Mouse (Mus musculus) neural tube, embryonic 10.5 days (tissue): Measurements from ENCODE around the gene Rps21.
A peak's percentile ranks its signal among the peaks of the same experiment; 100 is the strongest.
"Not testable (repeated sequence)": the region's sequence is repeated elsewhere in the genome, so short reads cannot be mapped to it uniquely, and the experiment has no call there.

Source experiments
- DNase-seq: peaks from one replicate; pipeline ENCODE4 v3.0.0-alpha.2; 2017; ENCODE audit warnings: low spot score; ENCODE audit errors: extremely low spot score

The Rps21 gene

DNA sequence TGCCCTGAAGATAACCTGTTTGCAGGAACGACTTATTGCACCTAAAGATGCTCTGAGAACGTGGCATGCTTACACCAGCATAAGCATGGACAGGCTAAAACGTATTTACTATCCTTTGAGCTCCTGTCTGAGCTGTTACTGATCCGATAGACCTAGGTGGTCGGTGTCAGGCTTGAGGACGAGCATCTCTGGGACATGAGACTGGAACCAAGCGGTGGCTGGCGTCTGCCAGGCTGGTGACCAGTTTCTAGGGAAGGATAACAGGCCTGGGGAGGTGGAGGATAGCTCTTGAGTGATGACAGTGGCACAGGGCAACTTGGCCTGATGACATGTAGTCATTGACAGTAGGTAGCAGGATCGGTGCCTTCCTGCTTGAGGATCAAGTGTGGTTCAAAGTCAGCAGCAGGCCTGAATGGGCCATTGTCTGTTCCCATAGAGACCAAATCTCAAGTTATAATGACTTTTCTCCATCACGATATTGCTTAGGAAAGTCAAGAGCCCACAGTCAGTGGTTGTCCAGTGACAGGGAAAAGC, 1.8 kb downstream of the Rps21 start:
- not testable (repeated sequence) for DNase-seq

DNA sequence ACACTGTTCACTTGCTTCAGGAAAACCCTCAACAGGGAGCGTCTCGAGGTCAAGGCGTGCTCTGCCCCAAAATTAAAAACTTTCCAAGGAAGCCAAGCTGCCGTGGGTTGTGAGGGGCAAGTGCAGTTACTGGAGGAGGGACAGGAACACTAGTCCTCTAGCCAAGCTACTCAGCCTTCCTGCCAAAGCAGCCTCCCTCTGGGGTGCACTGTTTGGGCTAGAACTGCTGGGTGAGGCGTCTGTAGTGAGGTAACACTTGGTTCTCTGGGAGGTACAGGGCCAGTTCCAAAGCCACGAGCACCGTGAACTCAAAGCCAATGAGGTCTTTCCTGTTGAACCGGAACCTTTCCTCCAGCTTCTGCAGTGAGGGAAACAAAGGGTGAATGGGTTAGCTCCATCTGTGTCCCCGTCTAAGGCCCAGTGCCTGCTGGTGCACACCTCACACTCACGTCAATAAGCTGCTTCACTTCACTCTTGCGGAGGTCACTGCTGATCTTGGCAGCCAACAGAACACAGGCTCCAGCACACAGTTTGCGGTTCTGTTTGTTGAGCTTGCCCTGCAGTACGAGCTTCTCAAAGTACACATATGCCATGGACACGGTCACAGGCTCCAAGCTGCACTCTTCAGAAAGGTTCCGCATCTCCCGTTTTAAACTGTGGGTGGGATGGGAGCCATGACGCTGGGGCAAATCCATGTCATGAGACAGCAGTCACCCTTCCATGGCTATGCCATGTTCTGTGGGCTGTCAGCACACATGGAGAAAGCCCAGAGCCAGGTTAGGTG, 2.8 kb downstream of the Rps21 start:
- not testable (repeated sequence) for DNase-seq

DNA sequence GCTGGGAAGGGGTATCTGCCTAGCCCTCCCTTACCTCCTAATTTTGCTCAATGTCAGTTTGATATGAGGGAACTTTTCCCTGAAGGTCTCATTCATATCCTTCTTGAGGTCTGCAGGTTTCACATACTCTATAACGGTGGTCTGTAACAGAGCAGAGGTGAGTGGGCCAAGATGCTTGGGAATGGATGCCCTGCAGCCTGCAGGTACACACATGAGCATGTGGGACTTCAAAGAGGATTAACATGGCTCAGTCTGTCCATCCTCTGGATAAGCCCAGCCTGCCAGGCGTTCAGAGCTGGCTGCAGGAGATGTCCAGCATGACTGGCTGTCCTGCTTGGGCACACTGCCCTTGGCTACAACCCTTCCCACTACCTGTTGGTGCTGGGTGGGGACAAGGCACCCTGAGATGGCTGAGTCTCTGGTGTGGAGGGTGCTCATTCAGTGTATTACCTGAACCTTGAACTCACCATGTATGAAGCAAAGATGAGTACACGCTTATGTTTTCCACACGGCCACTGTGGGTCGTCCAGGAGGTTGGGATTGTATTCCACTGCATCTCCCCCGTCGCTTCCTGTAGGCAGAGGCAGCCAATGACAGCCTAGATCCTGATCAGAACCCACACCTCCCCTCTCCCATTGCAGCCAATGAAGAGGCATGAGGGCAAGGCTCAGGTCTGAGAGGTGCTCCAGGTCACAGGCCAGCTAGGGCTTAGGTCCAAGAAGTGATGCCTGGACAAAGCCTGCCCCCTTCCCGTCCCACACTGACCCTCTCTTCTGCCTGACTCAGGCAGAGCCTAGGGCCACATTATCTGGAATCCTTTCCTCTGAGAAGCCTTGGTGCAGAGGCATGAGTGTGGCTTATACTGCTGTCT, 3.7 kb downstream of the Rps21 start:
- DNase-seq, result no peak

DNA sequence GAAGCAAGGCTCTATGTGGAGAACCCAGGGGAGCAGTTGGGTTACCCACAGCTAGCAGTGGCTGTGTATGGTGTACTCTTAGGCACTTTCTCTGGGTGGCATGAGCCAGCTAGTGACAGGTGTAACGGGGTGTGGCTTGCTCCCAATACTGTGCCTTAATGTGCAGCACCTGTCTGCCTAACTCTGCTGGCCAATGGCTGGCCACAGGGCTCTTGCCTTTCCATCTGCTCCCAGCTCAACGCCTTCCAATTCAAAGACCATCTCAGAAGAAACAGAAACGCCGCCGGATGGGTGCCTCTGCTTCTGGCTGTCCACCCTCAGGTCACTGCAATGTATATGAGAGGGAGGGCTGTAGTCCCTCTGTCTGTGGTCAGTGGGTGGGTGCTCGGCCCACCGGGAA, 4.7 kb downstream of the Rps21 start:
- DNase-seq, result no peak

DNA sequence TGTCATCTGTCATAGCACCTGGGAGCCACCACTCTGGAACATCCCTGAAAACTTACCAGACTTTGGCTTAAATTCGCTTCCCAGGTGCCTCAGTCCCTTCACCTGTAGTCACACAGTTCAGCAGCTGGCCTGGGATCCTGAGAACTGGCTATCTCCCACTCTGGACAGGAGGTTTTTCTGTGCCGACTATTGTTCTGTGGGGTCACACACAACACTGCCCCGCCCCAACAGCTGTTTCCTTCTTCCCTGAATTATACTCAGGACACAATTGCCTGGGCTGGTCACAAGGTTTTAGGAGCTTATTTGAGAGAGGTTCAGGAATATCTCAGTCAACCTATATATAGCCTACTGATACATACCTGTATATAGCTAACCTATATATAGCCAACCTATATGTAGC, 5.3 kb downstream of the Rps21 start:
- DNase-seq, result no peak

DNA sequence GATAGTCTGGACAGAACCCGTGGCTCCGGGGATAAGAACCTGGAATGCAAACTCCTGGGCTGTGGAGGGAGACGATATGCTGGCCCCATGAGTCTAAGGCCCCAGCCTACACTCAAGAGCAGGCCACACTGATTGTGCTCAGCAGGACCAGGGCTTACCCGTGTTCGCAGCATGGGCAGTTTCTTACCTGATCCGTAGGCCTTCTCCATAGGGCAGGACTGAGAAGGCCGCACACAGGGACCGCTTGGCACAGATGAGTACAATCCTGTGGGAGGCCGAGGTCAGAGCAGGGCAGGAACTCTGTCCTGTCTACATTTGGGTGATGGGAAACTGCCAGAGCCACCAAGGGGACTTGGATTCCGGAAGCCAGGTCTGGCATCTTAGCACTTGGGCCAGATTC, 5.7 kb downstream of the Rps21 start:
- no peak for DNase-seq

DNA sequence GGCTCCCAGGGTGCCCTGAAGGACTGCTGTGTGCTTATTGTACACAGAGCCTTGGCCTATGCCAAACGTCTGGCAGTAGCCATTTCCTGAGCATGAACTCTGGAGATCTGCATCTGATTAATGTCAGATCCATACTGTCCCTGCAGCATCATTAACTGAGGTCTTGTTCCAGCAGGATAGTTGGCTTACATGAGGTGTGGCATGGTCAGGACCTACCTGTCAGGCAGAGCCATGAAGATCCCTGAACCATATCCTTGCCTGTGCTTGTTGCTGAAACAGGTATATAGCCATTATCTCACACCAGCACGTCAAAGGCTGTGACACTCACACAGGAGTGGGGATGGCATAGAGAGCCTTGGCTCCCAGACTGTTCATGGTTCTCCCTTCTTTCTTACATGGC, 10.8 kb downstream of the Rps21 start:
- no peak for DNase-seq

DNA sequence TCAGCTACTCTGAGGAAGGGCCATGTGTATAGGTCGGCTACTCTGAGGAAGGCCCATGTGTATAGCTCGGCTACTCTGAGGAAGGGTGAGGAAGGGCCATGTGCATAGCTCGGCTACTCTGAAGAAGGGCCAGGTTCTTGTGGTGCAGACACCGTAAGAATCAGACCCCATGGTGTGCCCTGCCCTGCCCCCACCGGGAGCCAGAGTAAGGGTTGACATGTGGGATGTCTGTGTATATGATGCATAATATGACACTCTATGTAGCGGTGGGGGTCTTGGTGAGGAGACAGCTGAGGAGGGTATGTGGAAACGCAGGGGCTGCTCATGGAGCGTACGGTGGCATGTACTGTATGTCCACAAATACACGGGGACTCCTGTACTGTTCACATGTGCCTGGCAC, 12.2 kb downstream of the Rps21 start:
- DNase-seq, result no peak

DNA sequence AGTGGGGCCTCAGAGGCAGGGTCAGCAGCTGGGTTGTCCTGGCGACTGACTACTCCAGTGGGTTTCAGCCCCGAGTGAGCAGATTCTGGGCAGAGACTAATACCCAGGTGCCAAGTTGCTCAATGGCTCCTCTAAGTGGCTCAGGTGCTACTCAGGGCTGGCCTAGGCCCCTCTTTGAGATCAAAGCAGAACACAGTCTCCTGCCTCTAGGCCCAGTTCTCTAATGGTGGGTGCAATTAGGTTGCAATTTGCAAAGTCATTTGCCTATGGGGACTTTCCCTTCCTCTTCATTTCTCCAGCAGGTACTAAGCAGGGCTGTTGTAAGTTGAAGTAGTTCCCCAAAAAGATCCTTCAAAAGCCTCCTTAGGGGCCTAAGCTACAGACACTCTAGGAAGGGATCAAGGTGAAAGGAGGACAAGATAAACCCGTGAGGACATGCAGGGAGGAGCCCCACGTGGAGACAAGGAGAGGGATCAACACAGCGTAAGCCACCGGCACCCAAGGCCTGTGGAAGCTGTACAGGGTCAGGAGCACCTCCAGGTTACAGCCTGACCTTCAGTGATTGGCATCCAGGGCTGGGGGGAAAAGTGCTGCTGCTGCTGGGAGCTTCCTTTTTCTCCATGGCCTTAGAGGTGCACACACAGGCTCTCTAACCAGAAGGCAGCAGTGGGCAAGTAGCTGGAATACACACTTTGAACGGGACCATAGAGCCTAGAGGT, 13.5 kb downstream of the Rps21 start:
- no peak for DNase-seq

DNA sequence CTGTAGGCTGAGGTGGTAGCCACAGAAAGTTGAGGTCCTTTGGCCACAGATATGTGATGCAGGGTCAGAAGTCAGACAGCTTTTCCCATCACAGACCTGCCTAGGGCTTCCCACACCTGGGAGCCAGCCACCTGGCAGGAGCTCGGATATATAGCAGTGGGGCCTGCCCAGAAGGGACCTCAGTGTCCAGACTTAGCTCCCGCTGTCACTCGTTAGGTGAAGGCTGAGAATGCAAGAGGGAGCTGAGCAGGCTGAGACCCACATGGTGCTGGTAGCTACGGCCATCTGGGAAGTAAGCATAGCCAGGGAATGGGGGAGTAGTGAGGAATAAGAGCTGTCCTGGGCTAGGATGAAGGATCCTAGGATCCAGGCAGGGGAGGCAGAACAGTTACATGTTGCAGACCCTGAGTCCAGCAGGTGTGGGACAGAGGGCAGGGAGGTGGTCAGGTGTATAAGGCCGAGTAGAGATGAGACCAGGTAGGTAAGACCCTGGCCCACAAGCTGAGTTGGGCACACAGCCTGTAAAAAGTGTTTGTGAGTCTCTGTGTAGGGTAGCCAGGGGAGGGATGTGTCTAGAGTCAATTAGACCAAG, 14.7 kb downstream of the Rps21 start:
- DNase-seq, result no peak

DNA sequence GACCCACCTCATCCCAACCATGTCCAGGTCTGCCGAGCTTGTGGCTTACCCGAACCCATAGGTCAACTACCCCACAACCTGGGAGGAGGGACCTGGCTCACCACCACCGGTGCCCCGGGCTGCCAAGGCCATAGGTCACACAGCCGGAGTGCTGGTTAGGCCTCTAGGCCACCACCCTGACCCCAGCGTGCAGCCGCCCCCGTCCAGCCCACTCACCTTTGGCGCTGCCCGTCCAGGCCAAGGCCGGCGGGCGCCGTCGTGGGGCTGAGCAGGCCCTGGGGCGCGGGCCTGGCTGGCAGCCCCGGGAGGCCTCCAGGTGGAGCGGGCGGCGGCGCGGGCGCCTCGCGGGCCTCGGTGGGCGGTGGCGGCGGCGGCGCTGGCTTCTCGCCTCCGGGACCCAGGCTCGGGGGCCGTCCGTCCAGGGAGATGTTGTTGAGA, 15.7 kb downstream of the Rps21 start:
- DNase-seq, result peak; percentile 75

DNA sequence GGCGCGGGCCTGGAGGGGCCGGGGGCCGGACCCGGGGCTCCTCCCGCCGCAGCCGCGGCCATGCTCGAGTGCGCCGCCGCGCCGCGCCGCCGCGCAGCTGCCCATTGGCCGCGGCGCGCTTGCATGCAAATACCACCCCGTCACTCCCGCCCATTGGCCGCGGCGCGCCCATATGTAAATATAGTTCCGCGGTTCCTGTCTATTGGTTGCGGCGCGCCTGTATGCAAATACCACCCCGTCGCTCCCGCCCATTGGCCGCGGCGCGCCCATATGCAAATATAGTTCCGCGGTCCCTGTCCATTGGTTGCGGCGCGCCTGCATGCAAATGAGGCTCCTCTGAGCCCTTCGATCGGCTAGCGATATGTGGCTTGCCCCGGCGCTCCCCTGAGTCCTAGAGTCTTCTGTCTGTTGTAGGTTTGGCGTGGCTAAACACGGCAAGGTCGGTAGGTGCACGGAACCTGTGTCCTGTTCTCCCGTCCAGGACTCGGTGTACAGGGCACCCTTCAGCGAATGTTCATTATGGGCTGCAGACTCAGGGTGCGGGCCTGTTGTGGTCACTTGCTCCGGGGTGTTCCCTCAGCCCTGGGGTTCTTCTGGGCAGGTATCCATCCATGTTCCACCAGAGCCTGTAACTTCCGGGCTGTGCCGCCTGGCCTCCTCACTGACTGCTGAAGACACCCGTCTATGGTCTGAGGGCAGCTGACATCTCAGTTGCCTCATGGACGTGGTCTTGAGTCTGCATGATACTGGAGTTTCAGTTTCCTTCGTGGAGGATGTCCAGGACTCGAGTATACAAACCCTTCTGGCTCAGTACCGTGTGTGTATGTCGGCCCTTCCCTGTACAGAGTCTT, 16.4 kb downstream of the Rps21 start, which contains the start of gene Cables2:
Cables2 (minus strand) TSS at position 103 of the 851 bp plus-strand sequence.
- DNase-seq, result peak; percentile 93

DNA sequence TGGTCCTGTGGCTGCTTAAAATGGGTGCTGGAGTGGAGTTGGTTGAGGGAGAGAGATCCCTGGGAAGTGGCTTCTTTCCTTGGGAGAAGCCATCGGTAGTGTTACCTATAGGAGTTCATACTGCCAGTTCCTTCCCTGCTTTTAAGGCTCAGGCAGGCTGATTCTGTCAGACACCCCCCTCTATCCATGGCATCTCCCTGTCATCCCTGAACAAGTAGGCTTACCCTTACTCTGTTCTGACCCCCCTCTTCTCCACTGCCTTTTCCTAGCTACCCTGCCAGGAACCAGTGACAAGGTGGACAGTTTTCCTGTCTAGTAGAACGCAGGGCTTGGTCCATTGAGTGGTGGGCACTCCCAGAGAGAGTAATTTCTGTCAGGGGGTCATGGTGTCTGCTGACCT, 17.3 kb downstream of the Rps21 start:
- DNase-seq, result no peak

DNA sequence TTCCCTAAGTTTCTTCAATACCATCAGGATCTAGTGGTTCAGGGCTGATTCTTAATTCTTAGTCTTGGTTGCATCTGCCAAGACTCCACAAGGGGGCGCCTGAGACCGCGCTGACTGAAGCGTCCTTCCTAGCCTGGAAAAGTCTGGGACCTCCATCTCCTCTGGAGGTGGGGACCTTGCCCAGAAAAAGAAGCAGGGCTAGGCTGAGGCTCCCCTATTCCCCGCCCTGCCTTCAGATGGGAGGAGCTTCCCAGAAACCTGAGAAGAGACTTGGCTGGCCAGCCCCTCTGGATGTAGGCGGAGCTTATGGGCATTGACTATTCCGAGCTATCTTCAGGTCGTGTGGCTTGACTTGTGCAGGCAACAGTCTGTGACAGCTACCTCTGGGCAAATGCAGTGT, 18.7 kb downstream of the Rps21 start:
- DNase-seq, result peak; percentile 87

DNA sequence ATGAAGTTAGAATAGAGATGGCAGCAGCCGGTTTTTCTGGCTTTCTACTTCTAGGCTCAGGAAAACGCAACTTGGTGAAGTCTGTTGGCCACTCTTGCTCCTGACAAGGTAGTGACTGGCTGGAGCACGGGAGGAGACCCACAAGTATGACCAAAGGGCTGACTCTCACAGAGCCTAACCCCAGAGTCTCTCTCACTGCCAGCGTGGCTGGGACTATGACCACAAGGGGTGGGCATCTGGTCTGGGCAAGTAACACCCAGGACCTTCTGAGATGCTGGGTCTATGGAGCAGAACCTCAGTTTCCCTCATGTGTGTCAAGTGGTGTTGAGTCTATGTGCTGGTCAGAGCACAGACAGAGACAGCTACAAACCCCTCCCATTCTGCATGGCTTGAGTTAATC, 19.2 kb downstream of the Rps21 start:
- no peak for DNase-seq

DNA sequence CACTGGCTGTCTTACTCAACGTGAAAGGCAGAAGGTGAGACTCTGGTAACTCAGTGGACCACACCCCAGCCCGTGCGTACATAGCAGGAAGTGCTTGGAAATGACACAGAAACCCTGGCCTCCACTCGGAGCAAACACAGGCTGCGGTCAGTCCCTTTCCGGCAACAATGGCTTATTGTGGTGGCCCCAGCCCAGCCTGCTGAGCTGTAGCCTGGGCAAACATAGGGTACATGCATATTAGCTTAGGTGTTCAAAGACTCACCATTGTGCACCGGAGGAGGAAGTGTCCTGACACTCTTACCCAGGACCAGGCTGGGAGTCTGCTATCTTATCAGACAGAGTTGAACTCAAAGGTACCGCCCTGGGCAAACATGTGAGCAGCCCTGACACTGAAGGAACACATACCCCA, 19.7 kb downstream of the Rps21 start:
- no peak for DNase-seq

DNA sequence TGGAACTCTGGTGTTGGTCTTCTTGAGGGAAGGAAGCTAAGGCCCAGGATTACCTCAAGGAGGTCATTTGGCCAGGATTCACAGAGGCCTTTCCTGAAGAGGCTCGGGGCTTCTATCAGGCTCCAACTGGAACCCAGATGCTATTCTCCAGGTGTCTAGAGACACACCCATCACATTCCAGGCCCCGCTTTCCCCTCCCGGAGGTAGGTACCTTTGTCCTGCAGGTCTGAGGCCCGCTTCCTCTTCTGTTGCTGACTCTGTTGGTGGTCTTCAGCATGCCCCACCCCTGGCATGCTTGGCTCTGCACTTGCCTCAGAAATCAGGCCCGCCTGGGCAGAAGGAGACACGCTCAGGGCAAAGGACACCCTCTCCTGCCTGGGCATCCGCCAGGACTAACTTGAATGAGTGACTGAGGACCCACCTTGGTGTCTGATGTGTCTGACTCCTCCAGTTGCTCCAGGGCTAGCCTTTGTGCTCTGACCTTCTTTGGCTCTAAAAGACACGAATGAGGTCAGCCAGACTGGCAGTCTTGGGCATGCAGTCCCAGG, 20.7 kb downstream of the Rps21 start:
- DNase-seq, result no peak

DNA sequence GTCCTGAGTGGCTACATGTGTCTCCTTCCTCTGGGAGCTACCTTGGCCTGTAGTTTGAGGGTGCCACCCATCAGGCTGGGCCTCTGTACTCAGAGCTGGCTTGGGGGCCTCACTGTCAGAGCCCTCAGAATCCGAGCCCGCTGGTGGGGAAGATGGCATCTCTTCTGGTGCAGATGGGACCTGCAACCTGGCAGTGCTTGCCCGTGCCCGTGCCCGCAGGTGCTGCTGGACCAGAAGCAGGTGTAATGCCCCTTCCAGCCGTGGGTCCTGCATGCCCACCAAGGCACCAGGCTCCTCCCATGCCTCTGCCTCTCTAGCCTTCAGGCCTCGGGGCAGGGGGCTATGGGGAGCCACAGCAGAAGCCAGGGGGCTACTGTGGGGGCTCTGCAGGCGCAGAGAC, 22.1 kb downstream of the Rps21 start:
- DNase-seq, result no peak

DNA sequence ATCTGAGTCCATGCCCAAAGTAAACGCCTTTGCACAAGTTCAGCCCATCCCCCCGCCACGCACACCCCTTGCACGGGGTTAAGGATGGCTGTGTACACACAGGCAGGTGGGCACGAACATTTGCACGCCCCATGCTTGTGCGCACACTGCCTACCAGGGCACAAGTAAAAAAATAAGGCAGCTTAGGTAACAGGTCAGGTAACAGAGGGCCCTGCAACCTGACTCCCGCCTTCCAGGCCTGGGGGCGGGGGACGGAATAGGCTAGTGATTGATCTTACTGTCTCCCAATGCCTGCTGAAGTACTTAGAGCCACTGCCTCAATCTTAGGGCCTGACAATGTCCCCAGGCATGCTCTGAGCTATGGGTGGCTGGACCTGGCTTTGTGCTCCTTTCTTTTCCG, 31.8 kb downstream of the Rps21 start:
- DNase-seq, result peak; percentile 31
